Mouse (Mus musculus) left cerebral cortex, adult 8-10 months (tissue): ENCODE results near the gene Syt6. TPM values are rescaled to one million over a fixed set of nuclear protein-coding genes. Genes with fewer than 3 reads are reported as not detected.

Experiments used
- DNase-seq, 2 experiments: peaks; one replicate each; pipeline ENCODE4 v3.0.0; 2022; ENCODE audit warnings: low spot score in 2 of 2
- total RNA-seq, 4 experiments: library from RNA; stranded (reverse); gene quantifications; 2 replicates each; pipeline ENCODE4 v1.2.4; 2022

Syt6 gene
- 10 to 100 TPM; 25.7 to 35.4 (median 32.3) TPM for total RNA-seq

DNA sequence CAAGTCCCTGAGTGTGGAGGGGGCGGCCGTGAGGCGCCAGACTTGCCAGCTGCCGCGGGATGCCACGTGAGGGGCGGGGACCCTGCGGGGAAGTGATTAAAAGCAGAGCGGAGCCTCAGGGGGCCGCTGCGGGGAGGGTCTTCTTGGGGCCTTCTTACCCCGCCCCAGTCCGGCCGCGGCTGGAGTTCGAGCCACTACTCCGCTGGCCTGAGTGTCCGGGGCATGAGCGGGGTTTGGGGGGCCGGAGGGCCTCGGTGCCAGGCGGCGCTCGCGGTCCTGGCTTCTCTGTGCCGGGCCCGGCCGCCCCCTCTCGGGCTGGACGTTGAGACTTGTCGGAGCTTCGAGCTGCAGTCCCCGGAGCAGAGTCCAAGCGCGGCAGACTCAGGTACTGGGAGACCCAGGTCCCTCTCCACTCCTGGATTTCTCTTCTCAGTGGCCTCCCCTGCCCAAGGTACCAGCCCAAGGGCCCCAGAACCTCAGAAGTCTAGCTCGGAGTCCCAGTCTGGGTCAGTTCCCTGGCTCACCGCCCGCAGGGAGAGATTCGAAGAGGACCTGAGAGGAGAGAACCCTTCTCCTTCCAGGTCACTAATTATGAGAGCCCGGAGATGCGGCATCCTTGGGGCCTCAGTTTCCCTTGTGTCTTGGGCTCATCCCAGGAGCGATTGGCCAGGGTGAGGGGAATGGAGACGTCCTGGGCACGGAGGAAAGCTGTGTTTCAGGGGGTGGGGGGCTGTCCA lies at the start of gene Syt6:
Gene Syt6, plus strand, starts transcription at position 76 of the 737 bp plus-strand sequence.
- no peak for DNase-seq

DNA sequence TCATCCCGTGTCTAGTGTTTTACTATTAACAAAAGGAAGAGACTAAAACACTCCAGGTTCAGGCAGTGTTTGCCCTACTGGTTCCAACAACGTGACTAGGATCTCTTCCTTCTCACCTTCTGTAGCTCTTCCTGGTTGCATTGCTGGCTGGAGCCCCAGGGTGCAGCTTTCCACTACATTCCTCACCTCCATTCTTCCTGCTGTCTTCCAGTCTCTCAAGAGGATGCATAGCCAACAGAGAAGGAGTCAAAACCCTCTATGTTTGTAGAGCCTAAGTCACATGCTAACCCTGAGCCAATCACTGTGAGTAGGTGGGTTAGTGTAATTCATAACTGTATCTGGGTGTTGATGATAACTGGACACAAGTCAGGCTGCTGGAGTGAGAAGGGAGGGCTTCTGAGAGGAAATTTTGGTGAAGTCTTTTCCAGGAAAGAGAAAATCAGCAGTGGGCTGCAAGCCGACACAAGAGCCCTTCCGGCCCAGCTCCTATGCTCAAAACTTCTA lies 48.8 kb upstream of the Syt6 start:
- no peak for DNase-seq

DNA sequence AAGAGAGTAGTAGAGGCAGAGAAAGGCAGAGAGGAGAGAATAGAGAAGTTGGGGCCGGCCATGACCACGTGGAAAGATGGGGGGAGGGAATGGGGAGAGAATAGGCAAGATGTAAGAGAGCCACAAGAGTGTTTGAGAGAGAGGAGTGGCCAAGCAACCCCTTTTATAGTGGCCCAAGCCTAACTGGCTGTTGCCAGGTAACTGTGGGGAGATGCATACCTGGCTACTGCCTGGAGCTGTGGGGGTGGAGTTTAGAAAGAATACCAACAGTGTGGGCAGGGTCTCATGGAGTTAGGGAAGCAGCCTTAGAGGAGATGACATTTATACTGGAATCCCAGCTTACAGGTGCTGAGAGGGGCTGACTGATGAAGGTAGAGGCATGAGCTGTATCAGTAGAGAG lies 48.2 kb upstream of the Syt6 start:
- DNase-seq, result no peak

DNA sequence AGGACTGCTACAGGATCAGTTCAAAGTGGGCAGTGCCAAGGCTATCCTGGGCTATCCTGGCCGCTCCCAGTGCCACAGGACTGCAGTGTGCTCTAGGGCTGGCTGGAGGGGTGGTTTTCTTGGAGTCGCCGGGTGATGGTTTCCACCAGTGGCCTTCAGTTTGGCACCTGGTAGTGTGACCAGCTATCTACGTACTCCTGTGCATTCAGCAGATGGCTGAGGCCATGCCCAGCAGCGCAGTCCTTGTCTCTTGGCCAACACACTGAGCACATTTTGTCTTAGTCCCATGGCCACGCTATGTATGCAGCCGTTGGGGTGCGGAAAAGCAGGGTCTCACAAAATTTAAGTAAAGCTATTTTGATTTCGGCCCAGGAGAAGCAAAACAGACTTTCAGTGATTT lies 41.0 kb upstream of the Syt6 start:
- no peak for DNase-seq

DNA sequence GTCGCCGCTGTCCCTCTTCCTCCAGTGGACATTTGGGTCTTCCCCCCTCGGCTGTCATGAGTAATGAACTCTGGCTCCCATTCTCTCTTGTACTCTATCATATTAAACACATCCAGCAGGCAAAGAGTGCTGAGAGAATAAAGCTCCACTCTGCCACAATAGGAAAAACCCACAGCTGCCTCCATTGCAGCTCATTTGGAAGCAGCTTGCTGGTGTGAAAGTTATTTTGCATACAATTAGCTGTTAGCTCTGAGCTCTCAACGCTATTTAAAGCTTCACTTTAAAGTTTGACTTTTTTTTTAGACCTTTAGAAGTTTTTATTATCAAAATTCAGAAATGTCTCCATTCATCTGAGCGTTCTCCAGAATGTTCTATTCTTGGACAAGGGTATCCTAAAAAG lies 39.8 kb upstream of the Syt6 start:
- no peak for DNase-seq

DNA sequence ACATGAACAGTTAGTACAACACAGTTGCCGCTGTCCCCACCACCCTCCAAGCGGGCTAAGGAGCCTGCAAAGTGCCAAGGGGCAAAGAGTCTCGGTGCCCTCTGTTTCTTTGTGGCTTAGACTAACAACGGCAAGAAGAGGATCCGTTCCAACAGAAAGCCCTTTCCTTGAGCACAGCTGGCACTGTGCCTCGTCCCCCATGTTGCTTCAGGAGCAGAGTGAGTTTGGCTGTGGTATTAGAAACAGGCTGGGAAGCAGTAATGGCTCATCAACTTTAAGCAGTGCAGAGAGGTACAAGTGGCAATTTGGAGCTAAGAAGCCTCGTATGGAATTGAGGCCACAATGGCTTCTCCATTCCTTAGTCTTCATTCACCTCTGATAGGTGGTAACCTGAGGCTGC lies 35.9 kb upstream of the Syt6 start:
- no peak for DNase-seq

DNA sequence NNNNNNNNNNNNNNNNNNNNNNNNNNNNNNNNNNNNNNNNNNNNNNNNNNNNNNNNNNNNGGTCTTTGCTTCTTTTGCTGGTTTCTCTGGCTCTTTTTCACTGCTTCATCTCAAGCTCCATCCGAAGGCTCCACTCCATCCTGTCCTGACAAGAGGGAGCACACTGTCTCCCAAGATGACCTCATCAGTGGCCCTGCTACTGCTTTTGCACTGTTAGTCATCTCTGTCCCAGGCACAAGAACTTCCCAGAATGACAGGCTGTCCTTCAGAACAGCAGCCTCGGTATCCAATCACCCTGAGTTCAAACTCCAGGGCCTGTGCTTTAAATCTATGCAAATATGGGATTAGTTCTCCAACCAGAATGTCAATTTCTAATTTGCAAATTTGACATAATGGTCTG lies 28.9 kb upstream of the Syt6 start:
- DNase-seq, result no peak

DNA sequence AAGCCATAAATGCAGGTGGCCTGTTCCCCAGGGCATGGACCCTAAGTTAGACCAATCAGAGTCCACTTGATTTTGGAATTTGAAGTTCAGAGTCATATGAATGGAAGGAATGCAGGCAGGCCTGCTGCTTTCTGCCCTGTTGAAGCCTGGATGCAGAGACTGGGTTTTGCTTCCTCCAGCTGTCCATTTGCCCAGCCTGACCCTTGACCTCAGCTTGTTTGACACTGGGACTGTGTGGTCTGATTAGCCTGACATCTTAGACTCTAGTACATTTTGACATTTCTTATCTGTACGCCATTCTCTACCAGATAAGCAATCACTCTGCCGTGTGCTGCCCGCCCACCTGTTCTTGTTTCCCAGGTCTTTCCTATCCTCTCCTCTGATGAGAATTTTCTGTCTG lies 28.4 kb upstream of the Syt6 start:
- no peak for DNase-seq

DNA sequence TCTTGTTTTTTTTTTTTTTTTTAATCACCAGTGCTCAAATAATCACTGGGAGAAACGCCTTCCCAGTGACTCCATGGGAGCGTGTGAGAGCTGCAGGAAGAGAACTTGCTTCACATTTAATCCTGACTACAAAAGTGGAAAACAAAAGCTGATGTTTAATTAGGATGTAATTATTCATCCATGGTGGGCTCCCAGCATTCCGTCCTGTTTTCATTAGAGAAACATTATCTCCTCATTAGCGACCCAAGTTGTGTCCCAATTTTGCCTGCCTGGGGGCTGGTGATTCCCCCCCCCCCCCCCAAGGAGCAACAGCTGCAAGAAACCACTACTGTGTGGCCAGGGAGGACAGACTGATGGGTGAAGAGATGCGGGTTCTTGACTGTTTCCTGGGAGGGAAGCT lies 24.8 kb upstream of the Syt6 start:
- no peak for DNase-seq

DNA sequence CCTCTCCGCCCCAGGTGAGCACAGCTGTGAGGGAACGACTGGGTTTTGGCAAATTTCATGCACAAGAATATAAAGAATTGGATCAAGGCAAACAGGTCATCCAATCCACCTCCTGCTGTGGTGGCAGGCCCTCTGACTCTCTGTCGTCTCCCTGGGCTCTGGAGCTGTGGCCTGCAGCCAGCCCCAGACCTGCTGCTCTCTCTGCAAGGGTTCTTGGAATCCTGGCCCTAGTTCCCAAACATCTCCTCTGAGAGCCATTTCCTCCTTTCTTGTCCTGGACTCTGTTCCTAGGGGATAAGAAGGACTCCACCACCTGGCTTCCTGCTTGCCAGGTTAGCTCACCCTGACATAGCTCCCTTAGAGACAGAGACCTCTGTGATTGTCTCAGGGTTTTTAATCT lies 7.8 kb upstream of the Syt6 start:
- no peak for DNase-seq

DNA sequence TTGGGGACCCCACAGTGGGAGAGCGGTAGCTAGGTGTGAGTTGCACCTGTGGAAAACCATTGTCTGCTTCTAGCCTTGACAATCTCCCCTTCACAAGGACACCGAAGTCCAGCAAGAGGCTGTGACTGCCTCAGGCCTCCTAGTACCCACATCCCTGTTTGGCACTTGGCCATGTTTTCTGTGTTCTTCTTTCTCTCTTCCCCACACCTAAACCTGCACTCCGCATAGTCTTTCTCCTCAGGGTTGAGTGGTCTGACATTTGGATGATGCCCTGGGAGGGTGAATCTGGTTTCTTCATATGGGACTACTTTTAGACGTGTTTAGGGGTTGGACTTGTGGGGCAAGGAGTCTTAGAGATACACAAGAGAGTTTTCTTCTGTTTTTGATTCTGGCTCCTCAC lies 2.5 kb upstream of the Syt6 start:
- DNase-seq, result no peak

DNA sequence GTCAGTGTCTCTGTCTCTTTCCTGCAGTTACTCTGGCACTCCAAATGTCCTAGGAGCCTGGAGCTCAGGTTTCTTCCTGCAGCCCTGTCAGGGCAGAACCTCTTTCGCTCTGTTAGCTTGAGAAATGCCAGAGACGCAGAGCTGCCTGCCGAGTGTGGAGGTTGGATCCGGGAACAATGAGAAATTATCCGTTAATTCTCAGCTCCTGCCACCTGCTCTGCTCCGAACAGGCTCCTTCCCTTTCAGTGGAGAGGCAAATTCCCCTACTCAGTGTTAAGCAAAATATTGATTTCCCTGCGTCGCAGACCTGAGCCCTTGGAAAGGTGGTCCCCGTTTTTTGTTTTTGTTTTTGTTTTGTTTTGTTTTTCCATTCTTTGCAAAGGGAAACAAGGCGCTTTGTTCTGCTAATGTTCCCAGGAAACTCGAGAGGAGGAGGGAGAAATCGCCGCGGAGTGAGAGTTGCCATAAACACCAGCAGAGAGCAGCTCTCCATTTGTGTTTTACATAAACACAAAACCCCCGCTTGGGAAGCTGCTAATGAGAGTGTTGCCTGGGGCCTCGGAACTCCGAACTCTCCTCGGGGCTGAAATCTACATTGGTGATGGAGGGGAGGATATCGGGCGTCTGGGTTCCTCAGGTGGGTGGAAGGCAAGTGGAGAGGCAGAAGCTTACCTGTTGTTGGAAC lies 1.8 kb upstream of the Syt6 start:
- no peak for DNase-seq

DNA sequence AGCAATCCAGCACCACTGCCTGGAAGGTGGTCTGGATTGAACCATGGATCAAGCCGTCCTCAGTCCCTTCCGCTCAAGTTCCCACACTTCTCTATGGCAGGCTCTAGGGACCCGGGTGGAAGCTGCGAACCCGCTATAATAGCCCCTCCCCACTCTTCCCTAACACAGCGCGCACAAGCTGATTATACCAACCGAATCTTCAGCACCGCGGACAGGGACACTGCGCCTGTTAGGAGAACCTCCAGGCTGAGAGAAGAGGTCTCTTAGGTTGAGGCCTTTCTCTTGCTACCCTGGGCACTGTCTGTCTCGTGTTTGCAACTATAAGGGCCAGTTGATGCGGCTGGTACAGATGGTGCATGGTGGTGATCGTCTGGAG lies 1.3 kb upstream of the Syt6 start:
- DNase-seq, result no peak

DNA sequence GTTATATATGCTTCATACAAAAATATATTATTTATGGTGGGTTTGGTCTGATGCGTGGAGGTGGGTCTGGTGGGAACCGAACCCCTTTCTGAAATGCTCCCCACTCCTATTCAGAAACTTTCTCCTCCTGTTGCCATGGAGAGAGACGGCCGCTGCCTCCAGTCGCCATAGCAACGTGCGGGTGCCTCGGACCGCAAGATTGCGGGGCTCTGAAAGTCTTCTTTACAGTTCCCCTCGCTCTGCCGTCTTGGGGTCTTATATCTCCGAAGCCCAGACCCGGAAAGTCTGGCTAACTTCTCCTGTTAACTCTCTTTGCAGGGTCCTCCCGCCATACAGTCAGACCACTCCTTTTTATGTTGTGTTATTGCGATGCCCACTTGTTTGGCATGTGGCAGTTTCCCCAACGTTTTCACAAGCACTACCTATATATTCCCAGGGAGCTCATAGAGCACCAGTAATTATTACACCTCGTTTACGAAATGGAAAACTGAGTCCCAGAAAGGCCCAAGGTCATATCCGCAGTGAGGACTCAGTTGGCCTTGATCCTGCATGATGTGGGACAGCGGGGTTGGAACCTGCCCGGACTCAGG lies 370 bp upstream of the Syt6 start:
- DNase-seq, result no peak

DNA sequence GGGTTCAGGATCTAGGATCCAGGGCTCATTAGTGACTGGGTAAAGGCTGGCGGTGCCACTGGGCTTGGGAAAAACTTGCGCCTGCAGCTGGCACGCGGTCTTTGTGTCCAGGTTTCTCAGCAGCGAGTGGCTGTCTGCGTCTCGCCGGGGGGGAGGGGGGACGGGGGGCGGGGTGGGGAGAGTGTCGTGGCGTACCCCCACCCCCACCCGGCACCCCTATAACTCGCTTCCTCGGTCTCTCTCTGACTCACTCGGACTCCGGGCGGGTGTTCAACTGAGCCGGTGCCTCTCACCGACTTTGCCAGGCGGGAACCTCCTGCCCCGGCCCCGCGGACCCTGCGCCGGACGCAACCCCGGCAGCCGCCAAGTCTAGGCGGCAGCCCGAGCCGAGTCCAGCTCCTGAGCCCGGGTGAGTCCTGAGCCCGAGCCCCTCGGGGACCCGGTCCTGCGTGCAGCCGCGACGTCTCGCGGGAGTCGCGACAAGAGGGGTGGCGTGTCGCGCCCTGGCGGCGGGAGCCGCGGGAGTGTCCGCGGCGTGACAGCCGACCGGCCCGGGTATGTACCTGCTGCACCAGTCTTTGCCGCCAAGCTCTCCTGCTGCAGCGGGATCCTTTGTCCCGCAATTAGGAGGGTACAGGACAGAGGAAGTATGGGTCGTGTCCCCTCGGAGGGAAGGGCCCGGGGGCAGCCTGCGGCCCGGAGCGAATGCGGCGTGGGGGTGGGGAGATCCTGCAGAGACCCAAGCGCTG lies 1.0 kb downstream of the Syt6 start:
- DNase-seq, result no peak

DNA sequence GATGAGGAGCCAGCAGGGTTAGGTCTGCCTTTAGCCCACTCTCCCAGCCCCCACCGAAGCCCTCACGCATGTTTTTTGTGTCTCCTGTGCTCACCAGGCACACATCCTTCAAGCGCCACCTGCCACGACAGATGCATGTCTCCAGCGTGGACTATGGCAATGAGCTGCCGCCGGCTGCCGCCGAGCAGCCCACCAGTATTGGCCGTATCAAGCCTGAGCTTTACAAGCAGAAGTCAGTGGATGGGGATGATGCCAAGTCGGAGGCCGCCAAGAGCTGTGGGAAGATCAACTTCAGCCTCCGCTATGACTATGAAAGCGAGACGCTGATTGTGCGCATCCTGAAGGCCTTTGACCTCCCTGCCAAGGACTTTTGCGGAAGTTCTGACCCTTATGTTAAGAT lies 12.1 kb downstream of the Syt6 start:
- DNase-seq, result no peak

DNA sequence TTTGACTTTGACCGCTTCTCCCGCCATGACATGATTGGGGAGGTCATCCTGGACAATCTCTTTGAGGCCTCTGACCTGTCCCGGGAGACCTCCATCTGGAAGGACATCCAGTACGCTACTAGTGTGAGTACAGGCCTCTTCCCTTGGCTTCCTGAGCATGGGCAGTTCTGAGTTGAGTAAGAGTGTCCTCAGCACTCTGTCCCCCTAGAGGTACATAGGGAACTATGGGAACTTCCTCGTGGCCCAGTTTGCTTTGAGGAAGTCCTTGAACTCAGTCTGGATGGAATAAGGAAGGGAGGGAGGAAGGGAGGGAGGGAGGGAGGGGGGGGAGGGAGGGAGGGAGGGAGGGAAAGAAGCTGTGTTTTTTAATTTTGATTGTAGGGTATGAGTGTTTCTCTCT lies 12.6 kb downstream of the Syt6 start:
- no peak for DNase-seq

DNA sequence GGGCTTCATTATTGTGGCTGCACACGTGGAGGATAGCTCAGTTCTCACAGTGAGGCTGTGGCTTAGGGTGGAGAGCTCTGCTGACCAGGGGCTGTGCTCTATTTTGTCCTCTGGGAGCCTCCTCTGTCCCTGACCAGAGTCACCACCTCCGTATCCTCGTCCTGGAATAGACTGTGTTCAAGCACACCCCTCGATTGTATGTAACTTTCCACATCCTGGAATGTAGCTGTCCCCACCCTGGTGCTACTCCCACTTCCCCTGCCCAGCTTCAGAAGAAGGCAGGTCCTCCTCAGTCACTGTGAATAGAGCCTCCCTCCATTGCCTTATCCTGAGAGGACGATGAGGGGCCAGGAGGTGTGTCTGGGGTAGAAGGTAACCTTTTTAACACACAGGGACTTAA lies 14.6 kb downstream of the Syt6 start:
- no peak for DNase-seq

DNA sequence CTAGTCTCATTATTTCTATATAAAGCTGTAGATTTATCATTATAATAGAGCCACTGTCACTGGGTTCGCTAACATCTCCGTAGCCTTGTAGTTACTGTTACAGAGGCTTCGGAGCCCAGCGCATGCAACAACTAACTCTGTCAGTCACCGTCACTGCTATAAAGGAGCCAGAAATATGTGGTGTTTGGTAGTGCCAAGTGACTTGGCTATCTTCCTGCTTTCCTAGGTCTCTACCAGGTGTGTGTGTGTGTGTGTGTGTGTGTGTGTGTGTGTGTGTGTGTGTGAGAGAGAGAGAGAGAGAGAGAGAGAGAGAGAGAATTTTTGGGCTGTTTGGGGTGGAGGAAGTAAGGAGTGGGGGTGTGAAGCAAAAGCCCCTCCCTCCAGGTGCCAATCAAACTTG lies 17.6 kb downstream of the Syt6 start:
- no peak for DNase-seq

DNA sequence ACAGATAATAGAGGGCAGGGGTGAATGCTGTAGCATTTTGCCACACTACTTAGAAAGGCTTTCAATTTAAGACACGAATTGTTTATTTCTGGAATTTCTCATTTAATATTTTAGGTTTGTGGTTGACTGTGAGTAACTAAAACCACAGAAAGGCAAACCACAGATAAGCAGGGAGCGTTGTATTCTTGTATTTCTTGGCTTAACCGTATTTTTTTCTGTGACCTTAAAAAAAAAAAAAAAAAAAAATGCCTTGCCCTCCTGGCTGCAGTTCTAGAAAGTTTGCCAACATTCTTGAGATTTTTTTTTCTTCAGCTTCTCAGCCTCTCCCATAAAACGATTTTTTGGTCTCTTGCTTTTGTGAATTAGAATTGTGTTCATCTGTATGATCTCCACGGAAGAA lies 18.6 kb downstream of the Syt6 start:
- no peak for DNase-seq

DNA sequence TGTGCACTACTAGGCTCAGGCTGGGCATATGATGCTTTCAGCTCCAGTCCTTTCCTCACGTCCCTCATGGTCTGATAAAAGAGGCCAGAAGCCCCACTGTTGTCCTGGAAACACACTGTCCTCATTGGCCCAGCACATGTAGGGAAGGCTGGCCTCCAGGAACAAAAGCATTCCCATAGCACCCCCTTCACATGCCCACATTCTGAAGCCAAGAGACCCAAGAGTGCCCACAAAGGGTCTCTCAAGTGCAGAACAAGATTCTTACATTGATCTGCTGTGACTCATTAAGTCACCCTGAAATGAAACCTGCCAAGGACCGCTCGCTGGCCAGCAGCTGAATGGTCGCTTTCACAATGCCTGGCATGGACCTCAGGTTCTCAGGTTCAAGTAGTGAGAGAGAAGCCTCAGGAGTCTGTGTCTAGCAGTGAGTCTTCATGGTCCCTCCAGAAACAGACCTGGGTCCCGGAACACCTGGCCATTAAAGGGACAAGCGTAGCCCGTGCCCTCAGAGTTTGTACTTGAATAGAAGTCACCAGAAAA lies 20.3 kb downstream of the Syt6 start:
- DNase-seq, result no peak

DNA sequence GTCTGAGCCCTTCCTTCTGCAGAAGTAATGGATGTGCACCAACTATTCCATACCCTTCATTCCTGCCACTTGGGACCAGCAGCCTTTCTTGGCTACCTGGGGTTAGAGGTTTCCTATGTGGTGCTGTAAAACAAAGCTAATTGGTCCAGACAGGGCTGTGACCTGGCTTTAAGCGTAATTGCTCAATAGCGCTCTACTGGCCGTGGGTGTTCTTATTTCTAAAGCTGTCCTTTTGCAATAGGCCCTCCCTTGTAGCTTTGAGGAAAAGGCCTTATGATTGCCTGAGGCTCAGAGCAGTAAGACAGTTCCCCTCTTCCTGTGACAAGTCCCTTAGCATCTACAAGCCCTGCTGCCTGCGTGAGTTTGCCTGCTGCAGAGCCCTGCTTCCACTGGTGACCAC lies 22.6 kb downstream of the Syt6 start:
- DNase-seq, result no peak
